Mouse (Mus musculus) neural tube, embryonic 11.5 days (tissue): ENCODE measurements around the gene Fastkd1. TPM values are rescaled to one million over a fixed set of nuclear protein-coding genes. Genes with fewer than 3 reads are reported as not detected.

ENCODE experiments used
- ATAC-seq: fragments of 200-750 bp; cut with Nextera tagmentation; 2 replicates; pipeline ENCODE4 v1.8.0; 2017; ENCODE audit warnings: moderate number of reproducible peaks, mild to moderate bottlenecking, moderate TSS enrichment, moderate library complexity; ENCODE audit not compliant: insufficient read depth, low FRiP score, low TSS enrichment
- DNase-seq: peaks from one replicate; pipeline ENCODE4 v3.0.0-alpha.2; 2015; ENCODE audit warnings: low spot score
- H3K27ac ChIP-seq: fragments of 300-500 bp; sonication (generic); 2 replicates; pipeline ENCODE4 v1.5.1; 2014; ENCODE audit warnings: low read depth, mild to moderate bottlenecking, low read length
- H3K27me3 ChIP-seq: fragments of 300-500 bp; sonication (generic); 2 replicates; pipeline ENCODE4 v1.6.1; 2014; ENCODE audit warnings: mild to moderate bottlenecking, low read length, mixed read lengths; ENCODE audit not compliant: control insufficient read depth, insufficient read depth
- H3K36me3 ChIP-seq: fragments of 300-500 bp; sonication (generic); 2 replicates; pipeline ENCODE4 v1.6.1; 2014; ENCODE audit warnings: mild to moderate bottlenecking, low read length, moderate library complexity, mixed read lengths; ENCODE audit not compliant: control insufficient read depth, insufficient read depth
- H3K4me1 ChIP-seq: fragments of 300-500 bp; sonication (generic); 2 replicates; pipeline ENCODE4 v1.6.1; 2014; ENCODE audit warnings: low read length, mixed read lengths; ENCODE audit not compliant: control insufficient read depth, insufficient read depth
- H3K4me2 ChIP-seq: fragments of 300-500 bp; sonication (generic); 2 replicates; pipeline ENCODE4 v1.6.1; 2014; ENCODE audit warnings: low read depth, mild to moderate bottlenecking, moderate library complexity
- H3K4me3 ChIP-seq: fragments of 300-500 bp; sonication (generic); 2 replicates; pipeline ENCODE4 v1.5.1; 2014; ENCODE audit warnings: low read depth, low read length
- H3K9ac ChIP-seq: fragments of 300-500 bp; sonication (generic); 2 replicates; pipeline ENCODE4 v1.6.1; 2014; ENCODE audit warnings: mild to moderate bottlenecking, low read length
- H3K9me3 ChIP-seq: fragments of 300-500 bp; sonication (generic); 2 replicates; pipeline ENCODE4 v1.6.1; 2016; ENCODE audit warnings: low read length; ENCODE audit not compliant: control insufficient read depth
- WGBS: fragments of 180-500 bp; shearing (Covaris S2); extraction: QIAGEN DNeasy Blood & Tissue Kit; methylation state at CpG from one replicate; pipeline ENCODE4 v1.1.7; 2014; 5-methylcytosine and 5-hydroxymethylcytosine counted together
- polyA plus RNA-seq: library from polyadenylated mRNA; unstranded; fragments of >200 nt; fragmentation: Nextera tagmentation; extraction: Ambion mirVana; gene quantifications from 2 replicates; pipeline ENCODE4 v1.2.1, GENCODE M21; 2014

The Fastkd1 gene
- polyA plus RNA-seq, 1 experiment from 2014 or later, result 22.5 TPM

- no peak overlapping the region for H3K9ac ChIP-seq
- WGBS, result 85% methylated on average over 5 of the region's 5 CpGs
- H3K36me3 ChIP-seq, result peaks cover 2% of the 10 kb centered on the region; the same call in 1 of the 2 replicates
- H3K27me3 ChIP-seq, result no peaks in the 10 kb centered on the region
- H3K27ac ChIP-seq, result no peak overlapping the region
- H3K4me2 ChIP-seq, result no peak overlapping the region
- H3K9me3 ChIP-seq, result no peaks in the 10 kb centered on the region
- DNase-seq, result no peak
- ATAC-seq, result no peak
- no peak overlapping the region for H3K4me3 ChIP-seq
- no peaks in the 10 kb centered on the region for H3K4me1 ChIP-seq
Observed at GRCm38 (mm10) chr2:69714126-69714525, 810 bp upstream of the Fastkd1 start.

GRCm38 (mm10) chr2:69713626-69714014, 304 bp upstream of the Fastkd1 start:
- peak overlapping the region; percentile 65; the same call in 1 of the 2 replicates for H3K9ac ChIP-seq
- H3K4me3 ChIP-seq, result peak overlapping the region; percentile 69; the same call in 1 of the 2 replicates
- H3K4me2 ChIP-seq, result peak overlapping the region; percentile 54
- no peaks in the 10 kb centered on the region for H3K27me3 ChIP-seq
- peaks cover 2% of the 10 kb centered on the region; the same call in 1 of the 2 replicates for H3K36me3 ChIP-seq
- H3K9me3 ChIP-seq, result no peaks in the 10 kb centered on the region
- H3K4me1 ChIP-seq, result no peaks in the 10 kb centered on the region
- DNase-seq (no peak), ATAC-seq (0 out of 2 replicates have a peak, but pooled peaks have one; percentile 35)
- H3K27ac ChIP-seq, result no peak overlapping the region
- WGBS, result 33% methylated on average over 4 of the region's 4 CpGs

- no peak for DNase-seq
- peaks cover 2% of the 10 kb centered on the region; the same call in 1 of the 2 replicates for H3K36me3 ChIP-seq
- H3K27ac ChIP-seq, result no peak overlapping the region
- H3K4me3 ChIP-seq, result no peak overlapping the region
- ATAC-seq, result no peak
- WGBS, result 91% methylated on average over 14 of the region's 14 CpGs
- no peak overlapping the region for H3K4me2 ChIP-seq
- H3K27me3 ChIP-seq, result no peaks in the 10 kb centered on the region
- no peaks in the 10 kb centered on the region for H3K4me1 ChIP-seq
- no peaks in the 10 kb centered on the region for H3K9me3 ChIP-seq
- H3K9ac ChIP-seq, result no peak overlapping the region
Observed at GRCm38 (mm10) chr2:69712171-69712570, 1.1 kb downstream of the Fastkd1 start.

- H3K9ac ChIP-seq, result no peak overlapping the region
- no peaks in the 10 kb centered on the region for H3K9me3 ChIP-seq
- H3K4me1 ChIP-seq, result no peaks in the 10 kb centered on the region
- H3K27ac ChIP-seq, result no peak overlapping the region
- 94% methylated on average over 8 of the region's 8 CpGs for WGBS
- ATAC-seq (no peak), DNase-seq (no peak)
- H3K36me3 ChIP-seq, result peaks cover 7% of the 10 kb centered on the region
- H3K4me3 ChIP-seq, result no peak overlapping the region
- H3K27me3 ChIP-seq, result no peaks in the 10 kb centered on the region
- no peak overlapping the region for H3K4me2 ChIP-seq
Observed at GRCm38 (mm10) chr2:69700446-69700845, 12.9 kb downstream of the Fastkd1 start.

GRCm38 (mm10) chr2:69693501-69693900, 19.8 kb downstream of the Fastkd1 start:
- H3K9me3 ChIP-seq, result no peaks in the 10 kb centered on the region
- no peaks in the 10 kb centered on the region for H3K27me3 ChIP-seq
- ATAC-seq (no peak), DNase-seq (no peak)
- H3K4me3 ChIP-seq, result no peak overlapping the region
- peaks cover 4% of the 10 kb centered on the region; the same call in 1 of the 2 replicates for H3K36me3 ChIP-seq
- no peak overlapping the region for H3K4me2 ChIP-seq
- H3K27ac ChIP-seq, result no peak overlapping the region
- H3K9ac ChIP-seq, result no peak overlapping the region
- no peaks in the 10 kb centered on the region for H3K4me1 ChIP-seq
- 94% methylated on average over 11 of the region's 11 CpGs for WGBS

- Histone ChIP-seq H3K4me2 (no peak overlapping the region), H3K36me3 (peaks cover 4% of the 10 kb centered on the region; the same call in 1 of the 2 replicates), H3K9me3 (no peaks in the 10 kb centered on the region), H3K4me1 (no peaks in the 10 kb centered on the region), H3K4me3 (no peak overlapping the region), H3K27ac (no peak overlapping the region), H3K9ac (no peak overlapping the region), H3K27me3 (no peaks in the 10 kb centered on the region)
- DNase-seq (no peak), ATAC-seq (no peak)
- 95% methylated on average over 6 of the region's 6 CpGs for WGBS
Observed at GRCm38 (mm10) chr2:69690843-69691242, 22.5 kb downstream of the Fastkd1 start.

GRCm38 (mm10) chr2:69690214-69690613, 23.1 kb downstream of the Fastkd1 start:
- 95% methylated on average over 3 of the region's 3 CpGs for WGBS
- ATAC-seq (no peak), DNase-seq (no peak)
- Histone ChIP-seq H3K36me3 (peaks cover 4% of the 10 kb centered on the region; the same call in 1 of the 2 replicates), H3K4me1 (no peaks in the 10 kb centered on the region), H3K27me3 (no peaks in the 10 kb centered on the region), H3K27ac (no peak overlapping the region), H3K9ac (no peak overlapping the region), H3K4me3 (no peak overlapping the region), H3K4me2 (no peak overlapping the region), H3K9me3 (no peaks in the 10 kb centered on the region)

- H3K4me3 ChIP-seq, result no peak overlapping the region
- H3K9me3 ChIP-seq, result no peaks in the 10 kb centered on the region
- H3K4me2 ChIP-seq, result no peak overlapping the region
- H3K27ac ChIP-seq, result no peak overlapping the region
- 87% methylated on average over 3 of the region's 3 CpGs for WGBS
- no peaks in the 10 kb centered on the region; the same call in 1 of the 2 replicates for H3K36me3 ChIP-seq
- H3K4me1 ChIP-seq, result no peaks in the 10 kb centered on the region
- no peak overlapping the region for H3K9ac ChIP-seq
- no peaks in the 10 kb centered on the region for H3K27me3 ChIP-seq
- no peak for DNase-seq
- no peak for ATAC-seq
Observed at GRCm38 (mm10) chr2:69684488-69684887, 28.8 kb downstream of the Fastkd1 start.

- Histone ChIP-seq H3K9ac (no peak overlapping the region), H3K27ac (peak overlapping the region; percentile 30; the same call in 1 of the 2 replicates), H3K9me3 (no peaks in the 10 kb centered on the region), H3K27me3 (no peaks in the 10 kb centered on the region), H3K4me3 (no peak overlapping the region), H3K4me1 (no peaks in the 10 kb centered on the region), H3K4me2 (no peak overlapping the region), H3K36me3 (no peaks in the 10 kb centered on the region)
- ATAC-seq (peak; percentile 86), DNase-seq (peak; percentile 51)
- 40% methylated on average over 13 of the region's 13 CpGs for WGBS
Observed at GRCm38 (mm10) chr2:69683036-69683805, 30.1 kb downstream of the Fastkd1 start.
